Mouse (Mus musculus): ENCODE results near the gene Srsf1.
A peak's percentile ranks its signal among the peaks of the same experiment; 100 is the strongest.

- TF ChIP-seq SMC3 (IDR thresholded peaks at IDR 0.05; ENCODE audit: low read depth, low read length) (no peak), POLR2A (IDR thresholded peaks at IDR 0.05; ENCODE audit: low read depth, low read length) (peak; percentile 8; the same call in 1 of the 2 replicates), MEF2A (IDR thresholded peaks at IDR 0.05; ENCODE audit: borderline replicate concordance, low read depth, low read length) (no peak), CTCF (conservative IDR thresholded peaks at IDR 0.05 in 1 of 2, IDR thresholded peaks at IDR 0.05 in 1 of 2; ENCODE audit: low read depth in 2 of 2, low read length in 2 of 2) (no peak), TBP (conservative IDR thresholded peaks at IDR 0.05; ENCODE audit: low read depth, low read length) (no peak), BHLHE40 (IDR thresholded peaks at IDR 0.05; ENCODE audit: low read depth, low read length) (no peak), E2F4 (IDR thresholded peaks at IDR 0.05; ENCODE audit: insufficient replicate concordance, low read depth, low read length) (no peak), EP300 (IDR thresholded peaks at IDR 0.05; ENCODE audit: low read length) (no peak), NELFE (IDR thresholded peaks at IDR 0.05; ENCODE audit: low read depth, low read length) (no peak), MYC (IDR thresholded peaks at IDR 0.05; ENCODE audit: low read depth, low read length) (no peak)
Measured at GRCm38 (mm10) chr11:88047871-88048531, 828 bp downstream of the Srsf1 start.

Data from CH12.LX (cell line).